Mouse (Mus musculus): ENCODE data around the gene Lancl1. TPM values are rescaled to one million over a fixed set of nuclear protein-coding genes. Genes with fewer than 3 reads are reported as not detected.
A peak's percentile ranks its signal among the peaks of the same experiment; 100 is the strongest.

The Lancl1 gene
- 171 and 177 TPM in 2 replicates for polyA plus RNA-seq (2015; fragmentation: Nextera tagmentation; extraction: Ambion mirVana)

GRCm38 (mm10) chr1:67038246-67038987 lies at the start of gene Lancl1:
Lancl1 (minus strand) TSS chr1:67038872.
- no peaks in the 10 kb centered on the region for H3K27me3 ChIP-seq
- peak within 1 kb of the TSS; percentile 72 for H3K27ac ChIP-seq (replicated peaks)
- peaks cover 18% of the 10 kb centered on the region for H3K4me1 ChIP-seq
- peak within 1 kb of the TSS; percentile 92 for H3K9ac ChIP-seq (replicated peaks)
- WGBS, result under 1% methylated on average over 46 of the region's 47 CpGs
- no peaks in the 10 kb centered on the region for H3K9me3 ChIP-seq
- ATAC-seq (replicated peaks), result peak; percentile 99
- H3K4me2 ChIP-seq (replicated peaks), result peak within 1 kb of the TSS; percentile 54
- H3K36me3 ChIP-seq, result peaks cover 18% of the 10 kb centered on the region
- peak within 1 kb of the TSS; percentile 94 for H3K4me3 ChIP-seq

GRCm38 (mm10) chr1:67079146-67079545 lies 40.5 kb upstream of the Lancl1 start:
- H3K9me3 ChIP-seq, result no peaks in the 10 kb centered on the region
- H3K9ac ChIP-seq (replicated peaks), result no peak overlapping the region
- no peak for ATAC-seq (replicated peaks)
- no peaks in the 10 kb centered on the region for H3K27me3 ChIP-seq
- no peak overlapping the region for H3K4me2 ChIP-seq (replicated peaks)
- H3K4me1 ChIP-seq, result no peaks in the 10 kb centered on the region
- H3K4me3 ChIP-seq, result no peak overlapping the region
- H3K36me3 ChIP-seq, result no peaks in the 10 kb centered on the region
- WGBS, result 70% methylated on average over 7 of the region's 7 CpGs
- no peak overlapping the region for H3K27ac ChIP-seq (replicated peaks)

- Histone ChIP-seq H3K9ac (replicated peaks) (no peak overlapping the region), H3K4me3 (no peak overlapping the region), H3K27me3 (no peaks in the 10 kb centered on the region), H3K4me2 (replicated peaks) (no peak overlapping the region), H3K36me3 (no peaks in the 10 kb centered on the region), H3K27ac (replicated peaks) (no peak overlapping the region), H3K4me1 (no peaks in the 10 kb centered on the region), H3K9me3 (no peaks in the 10 kb centered on the region)
- no peak for ATAC-seq (replicated peaks)
- 79% methylated on average over 2 of the region's 2 CpGs for WGBS
Observed at GRCm38 (mm10) chr1:67078666-67079065, 40.0 kb upstream of the Lancl1 start.

- no peaks in the 10 kb centered on the region for H3K4me1 ChIP-seq
- no peak overlapping the region for H3K4me3 ChIP-seq
- 72% methylated on average over 2 of the region's 2 CpGs for WGBS
- no peaks in the 10 kb centered on the region for H3K27me3 ChIP-seq
- no peak overlapping the region for H3K9ac ChIP-seq (replicated peaks)
- no peaks in the 10 kb centered on the region for H3K9me3 ChIP-seq
- no peak for ATAC-seq (replicated peaks)
- no peak overlapping the region for H3K27ac ChIP-seq (replicated peaks)
- no peak overlapping the region for H3K4me2 ChIP-seq (replicated peaks)
- H3K36me3 ChIP-seq, result no peaks in the 10 kb centered on the region
Observed at GRCm38 (mm10) chr1:67077739-67078138, 39.1 kb upstream of the Lancl1 start.

- no peak for ATAC-seq (replicated peaks)
- Histone ChIP-seq H3K9ac (replicated peaks) (no peak overlapping the region), H3K9me3 (no peaks in the 10 kb centered on the region), H3K36me3 (no peaks in the 10 kb centered on the region), H3K4me3 (no peak overlapping the region), H3K4me1 (no peaks in the 10 kb centered on the region), H3K27ac (replicated peaks) (no peak overlapping the region), H3K4me2 (replicated peaks) (no peak overlapping the region), H3K27me3 (no peaks in the 10 kb centered on the region)
- WGBS, result 69% methylated on average over 1 of the region's 1 CpGs
Observed at GRCm38 (mm10) chr1:67067561-67067960, 28.9 kb upstream of the Lancl1 start.

GRCm38 (mm10) chr1:67065347-67066270 lies 26.9 kb upstream of the Lancl1 start:
- Histone ChIP-seq H3K27me3 (no peaks in the 10 kb centered on the region), H3K9me3 (no peaks in the 10 kb centered on the region), H3K36me3 (no peaks in the 10 kb centered on the region), H3K4me1 (no peaks in the 10 kb centered on the region), H3K9ac (replicated peaks) (no peak overlapping the region), H3K27ac (replicated peaks) (no peak overlapping the region), H3K4me2 (replicated peaks) (no peak overlapping the region), H3K4me3 (no peak overlapping the region)
- ATAC-seq (replicated peaks), result no peak
- WGBS, result 89% methylated on average over 9 of the region's 9 CpGs

GRCm38 (mm10) chr1:67061456-67062085 lies 22.9 kb upstream of the Lancl1 start:
- H3K27ac ChIP-seq (replicated peaks), result no peak overlapping the region
- H3K9ac ChIP-seq (replicated peaks), result no peak overlapping the region
- no peaks in the 10 kb centered on the region for H3K9me3 ChIP-seq
- 14% methylated on average over 7 of the region's 7 CpGs for WGBS
- peak; percentile 94 for ATAC-seq (replicated peaks)
- no peak overlapping the region for H3K4me2 ChIP-seq (replicated peaks)
- H3K27me3 ChIP-seq, result no peaks in the 10 kb centered on the region
- no peaks in the 10 kb centered on the region for H3K4me1 ChIP-seq
- H3K36me3 ChIP-seq, result no peaks in the 10 kb centered on the region
- H3K4me3 ChIP-seq, result no peak overlapping the region

- Histone ChIP-seq H3K9me3 (no peaks in the 10 kb centered on the region), H3K4me1 (no peaks in the 10 kb centered on the region), H3K9ac (replicated peaks) (no peak overlapping the region), H3K27me3 (no peaks in the 10 kb centered on the region), H3K36me3 (no peaks in the 10 kb centered on the region), H3K4me3 (no peak overlapping the region), H3K27ac (replicated peaks) (no peak overlapping the region), H3K4me2 (replicated peaks) (no peak overlapping the region)
- ATAC-seq (replicated peaks), result no peak
- 90% methylated on average over 7 of the region's 7 CpGs for WGBS
Observed at GRCm38 (mm10) chr1:67055816-67056215, 17.1 kb upstream of the Lancl1 start.

- ATAC-seq (replicated peaks), result no peak
Observed at GRCm38 (mm10) chr1:67052721-67053120, 14.0 kb upstream of the Lancl1 start.

GRCm38 (mm10) chr1:67049600-67049999 lies 10.9 kb upstream of the Lancl1 start:
- H3K9ac ChIP-seq (replicated peaks), result no peak overlapping the region
- no peaks in the 10 kb centered on the region for H3K36me3 ChIP-seq
- no peaks in the 10 kb centered on the region for H3K4me1 ChIP-seq
- 74% methylated on average over 1 of the region's 1 CpGs for WGBS
- no peak overlapping the region for H3K27ac ChIP-seq (replicated peaks)
- ATAC-seq (replicated peaks), result no peak
- H3K4me3 ChIP-seq, result no peak overlapping the region
- no peaks in the 10 kb centered on the region for H3K9me3 ChIP-seq
- no peak overlapping the region for H3K4me2 ChIP-seq (replicated peaks)
- no peaks in the 10 kb centered on the region for H3K27me3 ChIP-seq

More at GRCm38 (mm10) chr1:67052721-67053120, 14.0 kb upstream of the Lancl1 start:
- no peaks in the 10 kb centered on the region for H3K27me3 ChIP-seq
- H3K36me3 ChIP-seq, result no peaks in the 10 kb centered on the region
- H3K4me1 ChIP-seq, result no peaks in the 10 kb centered on the region
- no peak overlapping the region for H3K9ac ChIP-seq (replicated peaks)
- H3K27ac ChIP-seq (replicated peaks), result no peak overlapping the region
- H3K4me3 ChIP-seq, result no peak overlapping the region
- no peaks in the 10 kb centered on the region for H3K9me3 ChIP-seq
- WGBS, result 27% methylated on average over 4 of the region's 4 CpGs
- H3K4me2 ChIP-seq (replicated peaks), result no peak overlapping the region

- 82% methylated on average over 4 of the region's 4 CpGs for WGBS
Observed at GRCm38 (mm10) chr1:67048696-67049095, 10.0 kb upstream of the Lancl1 start.

GRCm38 (mm10) chr1:67045100-67045499 lies 6.4 kb upstream of the Lancl1 start:
- 44% methylated on average over 1 of the region's 1 CpGs for WGBS
- Histone ChIP-seq H3K4me1 (no peaks in the 10 kb centered on the region), H3K36me3 (no peaks in the 10 kb centered on the region), H3K27ac (replicated peaks) (no peak overlapping the region), H3K27me3 (no peaks in the 10 kb centered on the region), H3K4me2 (replicated peaks) (no peak overlapping the region), H3K4me3 (no peak overlapping the region), H3K9ac (replicated peaks) (no peak overlapping the region), H3K9me3 (no peaks in the 10 kb centered on the region)
- no peak for ATAC-seq (replicated peaks)

More at GRCm38 (mm10) chr1:67048696-67049095, 10.0 kb upstream of the Lancl1 start:
- ATAC-seq (replicated peaks), result no peak
- H3K4me2 ChIP-seq (replicated peaks), result no peak overlapping the region
- no peaks in the 10 kb centered on the region for H3K9me3 ChIP-seq
- H3K4me3 ChIP-seq, result no peak overlapping the region
- H3K4me1 ChIP-seq, result no peaks in the 10 kb centered on the region
- no peak overlapping the region for H3K9ac ChIP-seq (replicated peaks)
- H3K36me3 ChIP-seq, result no peaks in the 10 kb centered on the region
- no peaks in the 10 kb centered on the region for H3K27me3 ChIP-seq
- H3K27ac ChIP-seq (replicated peaks), result no peak overlapping the region
